Mouse (Mus musculus) testis, adult 2 months (tissue): ENCODE data around the gene Il10rb.
A peak's percentile ranks its signal among the peaks of the same experiment; 100 is the strongest.

Source experiments
- CTCF ChIP-seq: fragments of 200-500 bp; IDR thresholded peaks from 2 replicates; pipeline ENCODE4 v1.5.1; 2012; ENCODE audit warnings: low read depth, mild to moderate bottlenecking, inconsistent platforms, low read length, moderate library complexity; ENCODE audit not compliant: control insufficient read depth, insufficient read depth, insufficient replicate concordance
- POLR2A ChIP-seq: fragments of 200-500 bp; IDR thresholded peaks from 2 replicates; pipeline ENCODE4 v1.6.1; 2012; ENCODE audit warnings: low read depth, mild to moderate bottlenecking, inconsistent platforms, low read length, moderate library complexity; ENCODE audit not compliant: control insufficient read depth

DNA sequence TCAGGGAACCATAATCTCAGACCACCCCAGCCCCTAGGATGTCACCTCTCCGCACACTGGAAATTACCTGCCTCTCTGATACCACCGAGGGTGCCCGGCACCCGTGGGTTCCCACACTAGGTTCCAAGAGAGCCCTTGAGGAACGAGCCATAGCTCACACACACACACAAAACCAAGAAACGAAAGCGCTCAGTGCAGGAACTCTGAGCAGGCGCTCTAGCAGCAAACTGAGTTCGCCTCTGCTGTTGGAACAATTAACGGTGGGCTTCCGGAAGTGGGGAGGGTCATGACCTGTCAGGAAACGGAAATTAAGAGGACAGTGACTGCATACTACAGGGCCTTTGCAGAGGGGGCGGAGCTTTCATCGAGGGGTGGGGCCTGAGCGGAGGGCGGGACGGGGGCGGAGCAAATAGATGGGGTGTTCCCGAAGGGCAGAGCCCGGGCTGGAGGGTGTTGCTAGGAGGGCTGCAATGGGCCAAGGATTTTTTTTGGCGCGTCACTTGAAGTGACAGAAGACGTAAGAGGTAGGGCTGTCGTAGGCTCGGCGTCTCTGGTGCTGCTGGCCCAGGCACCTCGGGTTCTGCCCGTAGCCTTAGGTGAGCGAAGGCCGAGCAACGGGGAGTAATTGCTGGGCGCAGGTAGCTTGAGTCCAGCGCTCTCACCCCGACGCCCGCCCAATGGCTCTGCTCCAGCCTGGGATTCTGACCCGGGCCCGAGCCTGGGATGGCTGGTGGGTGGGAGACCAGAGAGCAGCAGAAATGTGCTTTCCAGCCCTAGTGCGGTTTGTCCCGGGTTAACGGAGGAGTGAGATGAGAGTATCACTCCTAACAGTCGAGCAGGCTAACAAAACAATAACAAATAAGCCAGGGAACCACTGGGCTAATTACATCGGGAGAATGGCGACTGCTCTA lies 58.9 kb downstream of the Il10rb start:
- no peak for TF ChIP-seq CTCF
- TF ChIP-seq POLR2A: peak; percentile 92
